Mouse (Mus musculus): ENCODE data around the gene Anapc1.

DNA sequence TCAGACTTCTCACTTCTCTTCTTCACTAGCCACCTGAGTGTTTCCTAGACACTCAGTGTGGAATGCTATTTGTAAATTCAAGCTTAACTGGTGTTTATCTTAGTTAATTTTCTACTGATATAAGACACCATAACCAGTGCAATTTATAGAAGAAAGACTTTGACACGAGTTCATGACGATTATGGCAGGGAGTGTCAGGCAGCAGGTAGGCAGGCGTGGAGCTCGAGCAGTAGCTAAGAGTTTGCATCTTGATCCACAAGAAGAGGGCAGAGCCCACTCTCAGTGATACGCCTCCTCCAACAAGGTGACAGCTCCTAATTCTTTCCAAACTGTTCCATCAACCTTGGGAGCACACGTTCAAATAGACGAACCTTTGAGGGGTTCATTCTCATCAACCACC, 39.4 kb upstream of the Anapc1 start:
- no peak for TF ChIP-seq ZKSCAN1 (IDR thresholded peaks at IDR 0.05; ENCODE audit: low read depth, low read length)
- TF ChIP-seq CTCF (IDR thresholded peaks at IDR 0.05 in 2 of 3, conservative IDR thresholded peaks at IDR 0.05 in 1 of 3; ENCODE audit: control insufficient read depth in 1 of 3, insufficient read depth in 1 of 3, low read depth in 2 of 3, low read length in 3 of 3, poor library complexity in 1 of 3, severe bottlenecking in 1 of 3), result no peak
- no peak for TF ChIP-seq MYB (IDR thresholded peaks at IDR 0.05; ENCODE audit: low read depth, low read length)
- no peak for TF ChIP-seq TBP (IDR thresholded peaks at IDR 0.05; ENCODE audit: low read depth, low read length)
- no peak for TF ChIP-seq MAX (IDR thresholded peaks at IDR 0.05; ENCODE audit: low read length)
- TF ChIP-seq EP300 (IDR thresholded peaks at IDR 0.05; ENCODE audit: low read depth in 1 of 2, low read length in 2 of 2), result no peak
- no peak for TF ChIP-seq TCF12 (IDR thresholded peaks at IDR 0.05; ENCODE audit: low read depth, low read length)
- no peak for TF ChIP-seq MAFK (IDR thresholded peaks at IDR 0.05; ENCODE audit: borderline replicate concordance, low read depth, low read length)
- no peak for TF ChIP-seq SMC3 (IDR thresholded peaks at IDR 0.05; ENCODE audit: low read depth, low read length)
- no peak for TF ChIP-seq USF1 (IDR thresholded peaks at IDR 0.05; ENCODE audit: low read depth, low read length)
- TF ChIP-seq ELF1 (IDR thresholded peaks at IDR 0.05; ENCODE audit: low read depth, low read length), result no peak

Data from MEL (cell line).